Comparison of ENCODE assay signal across 9 mouse cellular contexts in the genomic region with DNA sequence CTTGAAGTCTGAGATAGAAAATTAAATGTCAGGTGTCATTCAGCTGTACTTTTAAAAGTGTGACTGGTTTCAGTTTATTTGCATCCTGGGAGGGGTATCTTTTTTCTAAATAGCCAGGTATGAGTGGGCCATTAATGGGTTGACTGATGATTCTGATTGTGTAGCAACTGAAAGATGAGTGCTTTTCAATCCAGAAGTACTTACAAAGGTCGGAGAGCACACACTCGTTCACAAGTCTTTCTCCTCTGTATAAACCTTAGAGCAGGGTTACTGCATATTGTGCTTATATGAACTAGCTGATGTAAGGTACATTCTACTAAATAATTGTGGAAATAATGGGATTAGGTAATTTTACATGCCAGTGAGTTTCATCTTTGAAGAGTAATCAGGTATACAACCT. TPM values are rescaled to one million over a fixed set of nuclear protein-coding genes. Genes with fewer than 3 reads are reported as not detected.
DNase-seq lines count a peak whose midpoint lies in the region; ATAC-seq and TF ChIP-seq lines count a peak whose summit lies in the region.
"Had no signal": no experiment of that assay in that cellular context is flagged by ENCODE, and none has a peak within 500 bp of the region (broad histone marks: within the 10 kb centered on the region; RNA-seq: fewer than 3 reads in every experiment).

No protein-coding gene starts in this region.

- no peak for ATAC-seq in forebrain, postnatal 0 days
- ATAC-seq in liver, embryonic 16.5 days (ENCODE audit: low read depth): no peak

- no peaks in the 10 kb centered on the region for H3K27me3 ChIP-seq in heart, embryonic 10.5 days (ENCODE audit: insufficient read depth, poor library complexity, severe bottlenecking)
- no peaks in the 10 kb centered on the region for H3K27me3 ChIP-seq in C2C12 (ENCODE audit: control insufficient read depth, insufficient read depth, insufficient read length)
- H3K27me3 ChIP-seq in forebrain, postnatal 0 days (ENCODE audit: insufficient read depth, low read length): no peaks in the 10 kb centered on the region
- H3K27me3 ChIP-seq in liver, embryonic 16.5 days (ENCODE audit: control insufficient read depth, insufficient read depth, low read depth, low read length): no peaks in the 10 kb centered on the region

- H3K4me1 ChIP-seq in heart, embryonic 10.5 days: no peaks in the 10 kb centered on the region
- peaks cover 12% of the 10 kb centered on the region for H3K4me1 ChIP-seq in forebrain, postnatal 0 days (ENCODE audit: insufficient read depth)
- peaks cover 4% of the 10 kb centered on the region for H3K4me1 ChIP-seq in liver, embryonic 16.5 days (ENCODE audit: control insufficient read depth, low read depth, low read length)

- peaks cover 78% of the 10 kb centered on the region for H3K79me3 ChIP-seq in C2C12 (ENCODE audit: low read depth)

- H3K79me2 ChIP-seq in C2C12 (ENCODE audit: control insufficient read depth, insufficient read depth): peaks cover 86% of the 10 kb centered on the region

- H3K36me3 ChIP-seq in heart, embryonic 10.5 days: no peaks in the 10 kb centered on the region
- peaks cover 7% of the 10 kb centered on the region for H3K36me3 ChIP-seq in C2C12 (ENCODE audit: control insufficient read depth, insufficient read depth)
- H3K36me3 ChIP-seq in forebrain, postnatal 0 days (ENCODE audit: insufficient read depth): no peaks in the 10 kb centered on the region
- no peaks in the 10 kb centered on the region for H3K36me3 ChIP-seq in liver, embryonic 16.5 days (ENCODE audit: control insufficient read depth, insufficient read depth)

- H3K4me2 ChIP-seq in forebrain, postnatal 0 days (ENCODE audit: low read depth): peak overlapping the region; percentile 70
- H3K4me2 ChIP-seq in liver, embryonic 16.5 days (ENCODE audit: low read depth, low read length): peak overlapping the region; percentile 93

- TF ChIP-seq CTCF in C2C12 (IDR thresholded peaks at IDR 0.05; ENCODE audit: control insufficient read depth, insufficient read depth, insufficient read length): no peak
- no peak for TF ChIP-seq CTCF in forebrain, postnatal 0 days (IDR thresholded peaks at IDR 0.05; ENCODE audit: low read depth)

- H3K27ac ChIP-seq in heart, embryonic 10.5 days: no peak overlapping the region
- H3K27ac ChIP-seq in forebrain, postnatal 0 days (ENCODE audit: low read depth, low read length): no peak overlapping the region
- peak overlapping the region; percentile 37; the same call in 1 of the 2 replicates for H3K27ac ChIP-seq in liver, embryonic 16.5 days (ENCODE audit: low read length)

- DNase-seq in heart, embryonic 10.5 days (ENCODE audit: low spot score): no peak
- no peak for DNase-seq in heart, postnatal 14 days
- DNase-seq in forebrain, postnatal 0 days: no peak
- DNase-seq in adrenal gland, postnatal 10 days: no peak
- no peak for DNase-seq in layer of hippocampus, postnatal 10 days (ENCODE audit: low spot score in 2 of 2)
- no peak for DNase-seq in ovary, postnatal 10 days (ENCODE audit: low spot score)
- DNase-seq: kidney, postnatal 14 days had no signal

- WGBS in heart, embryonic 10.5 days: 31% methylated on average over 2 of the region's 2 CpGs
- WGBS in forebrain, postnatal 0 days: 4% methylated on average over 2 of the region's 2 CpGs
- WGBS in liver, embryonic 16.5 days (ENCODE audit: insufficient replicate concordance): 31% methylated on average over 2 of the region's 2 CpGs

- H3K4me3 ChIP-seq in heart, embryonic 10.5 days: peak overlapping the region; percentile 86
- H3K4me3 ChIP-seq in C2C12 (ENCODE audit: insufficient read depth, poor library complexity, severe bottlenecking): peak overlapping the region; percentile 98
- peak overlapping the region; percentile 100 for H3K4me3 ChIP-seq in forebrain, postnatal 0 days (ENCODE audit: low read depth, low read length)
- H3K4me3 ChIP-seq in liver, embryonic 16.5 days (ENCODE audit: low read depth, low read length): peak overlapping the region; percentile 53

- peak overlapping the region; percentile 100 for H3K9ac ChIP-seq in forebrain, postnatal 0 days
- peak overlapping the region; percentile 51 for H3K9ac ChIP-seq in liver, embryonic 16.5 days (ENCODE audit: low read depth, low read length)

- H3K9me3 ChIP-seq in heart, embryonic 10.5 days: no peaks in the 10 kb centered on the region
- H3K9me3 ChIP-seq in forebrain, postnatal 0 days (ENCODE audit: low read length): no peaks in the 10 kb centered on the region
- H3K9me3 ChIP-seq in liver, embryonic 16.5 days (replicated peaks; ENCODE audit: control insufficient read depth, low read length): no peaks in the 10 kb centered on the region

- no peak overlapping the region for H3ac ChIP-seq in C2C12 (ENCODE audit: control insufficient read depth, insufficient read length, low read depth)

- intact Hi-C loops in heart, postnatal 14 days (cut with DNase I): loop anchor here (2.0 to 5.0 kb wide), 2 partner anchors 18 to 36 kb away; no protein-coding TSS in a partner anchor

TF ChIP-seq in C2C12, 6 proteins besides CTCF, POLR2A, EP300 and RAD21:
- TF ChIP-seq USF1 (IDR thresholded peaks at IDR 0.05; ENCODE audit: low read depth) (no peak), MAX (IDR thresholded peaks at IDR 0.05) (no peak), CEBPB (IDR thresholded peaks at IDR 0.05; ENCODE audit: low read depth) (no peak), MYOG (IDR thresholded peaks at IDR 0.05; ENCODE audit: control insufficient read depth, extremely low read depth, insufficient read length) (no peak), FOSL1 (IDR thresholded peaks at IDR 0.05; ENCODE audit: insufficient read depth, low read length, poor library complexity, severe bottlenecking) (no peak), MYOD1 (IDR thresholded peaks at IDR 0.05; ENCODE audit: control insufficient read depth, insufficient read length, low read depth) (no peak)

RNA-seq across cellular contexts. Expression of a gene that starts 2.5 kb away (rescaled TPM):
- polyA plus RNA-seq in heart, embryonic 10.5 days (2016; fragmentation: Nextera tagmentation; extraction: Ambion mirVana): 63.2 and 69.0 TPM in 2 replicates
- total RNA-seq in heart, postnatal 14 days (2021): 10 to 100 TPM; 54.3 to 56.7 TPM
- polyA plus RNA-seq in C2C12 (2012; fragmentation: generic; extraction: Trizol): 8.0 TPM
- 56.8 and 61.7 TPM in 2 replicates for total RNA-seq in forebrain, postnatal 0 days (2014; rRNA removed)
- 93.7 and 149 TPM in 2 replicates for polyA plus RNA-seq in forebrain, postnatal 0 days (2015; fragmentation: Nextera tagmentation; extraction: Ambion mirVana)
- 32.5 and 35.2 TPM in 2 replicates for polyA plus RNA-seq in liver, embryonic 16.5 days (2015; fragmentation: Nextera tagmentation; extraction: Ambion mirVana)
- 10 to 100 TPM; 60.4 to 77.0 TPM for total RNA-seq in adrenal gland, postnatal 10 days (2021)
- 100 to 1,000 TPM; 114 to 131 TPM for total RNA-seq in layer of hippocampus, postnatal 10 days (2021)
